Mouse (Mus musculus): ENCODE measurements at regions not wholly inside any gene's neighbourhood (a gene's known extent, or its start where the extent isn't known, plus 50 kb on each side); places are given as distances from the start of the nearest gene placed in this dataset.

DNA sequence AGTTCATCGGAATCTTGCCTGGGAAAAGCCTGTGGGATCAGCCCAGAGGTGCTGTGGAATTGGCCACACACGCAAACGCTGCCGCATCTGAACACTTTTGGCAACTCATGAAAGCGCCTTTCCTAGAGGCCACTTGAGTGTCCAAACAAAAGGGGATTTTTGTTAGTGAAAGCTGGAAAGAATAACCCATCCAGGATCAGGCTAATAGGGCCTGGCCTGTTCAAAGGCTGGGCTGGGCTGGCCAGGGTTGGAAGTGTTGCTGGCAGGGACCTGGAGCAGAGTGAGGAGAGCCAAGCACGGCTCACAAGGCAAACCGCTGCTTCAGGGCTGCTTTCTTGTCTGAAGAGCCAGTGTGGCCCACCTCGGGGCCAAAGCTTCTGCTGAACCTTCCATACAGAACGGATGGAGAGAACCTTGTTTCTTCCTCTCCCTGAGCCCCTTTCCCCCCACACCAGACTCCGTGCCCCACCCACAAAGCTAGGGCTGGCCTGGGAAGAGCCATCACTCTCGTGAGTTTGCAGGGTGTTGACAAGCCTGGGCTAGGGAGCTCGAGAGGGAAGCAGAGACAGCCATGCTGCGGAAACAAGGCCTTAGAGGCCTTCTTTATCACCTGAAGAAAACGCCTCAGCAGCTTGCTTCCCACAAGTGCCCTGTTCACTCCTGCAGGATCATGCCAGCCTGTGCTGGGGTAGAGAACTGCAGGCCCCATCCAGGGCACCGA is 459.5 kb downstream of the Ccdc171 start:
- CTCF ChIA-PET, result interaction anchor here in 2 of 4 experiments (0.6 kb wide), 2 partner anchors 80 to 681 kb away, joined by 3 to 5 read pairs; no protein-coding TSS in a partner anchor
- POLR2A ChIA-PET, result no interaction called here

DNA sequence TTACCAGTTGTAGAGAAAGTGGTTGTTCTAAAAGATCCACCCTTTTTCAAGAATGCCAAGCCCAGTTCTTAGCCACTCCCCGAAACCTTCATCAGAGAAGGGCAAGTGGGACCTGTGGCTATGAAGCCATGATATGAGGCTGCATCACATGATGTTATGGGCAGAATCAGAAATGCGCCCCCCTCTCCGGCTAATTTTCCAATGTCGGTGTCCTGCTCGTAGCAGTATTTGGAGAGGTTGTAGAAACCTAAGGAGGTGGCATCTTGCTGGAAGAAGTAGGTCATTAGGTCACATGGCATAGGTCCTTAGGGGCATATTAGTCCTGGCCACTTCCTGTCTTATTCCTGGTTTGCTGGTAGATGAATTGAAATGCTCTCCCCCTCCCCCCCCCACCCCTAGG is 460.1 kb downstream of the Ccdc171 start:
- CTCF ChIA-PET, result no interaction called here
- POLR2A ChIA-PET, result no interaction called here

DNA sequence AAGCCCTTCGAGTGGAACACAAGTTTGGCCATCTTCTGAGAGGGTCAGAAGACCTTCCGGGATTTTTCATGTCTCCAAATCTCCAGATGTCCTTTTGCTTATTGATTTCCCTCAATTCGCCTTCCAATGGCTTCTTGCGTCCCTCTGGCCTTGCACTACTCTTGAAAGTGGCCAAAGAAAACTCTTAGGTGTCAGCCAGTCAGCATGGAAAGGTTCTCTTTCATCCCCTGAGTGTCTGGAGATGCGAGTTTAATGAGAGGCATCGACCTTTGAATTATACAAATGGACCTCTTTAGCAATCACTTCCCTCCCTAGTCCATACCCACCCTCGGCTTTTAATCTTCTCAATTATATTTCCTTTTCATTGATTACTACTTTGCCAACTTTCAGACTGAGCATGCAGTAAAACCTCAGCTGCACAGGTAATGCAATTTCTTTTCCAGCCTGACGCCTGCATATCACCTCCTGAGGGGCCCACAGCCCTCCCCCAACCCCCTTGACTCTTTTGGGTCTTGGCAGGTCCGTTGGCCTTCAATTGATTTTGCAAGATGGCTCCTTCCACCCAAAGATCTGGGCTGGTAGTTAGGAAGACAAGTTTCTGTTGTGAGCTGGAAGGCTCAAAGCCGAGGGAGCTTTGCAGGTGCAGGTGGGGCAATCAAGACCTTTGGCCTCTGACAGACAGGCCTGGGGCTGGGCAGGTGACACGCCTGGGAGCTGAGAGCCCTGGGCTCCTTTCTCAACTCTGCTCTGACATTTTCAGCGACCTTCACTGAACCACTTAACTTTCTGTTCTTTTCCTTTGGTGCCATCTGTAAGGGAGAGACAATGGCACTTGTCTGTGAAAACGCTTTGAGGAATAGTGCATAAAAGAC is 461.8 kb downstream of the Ccdc171 start:
- ChIA-PET POLR2A (no interaction called here), CTCF (no interaction called here)

DNA sequence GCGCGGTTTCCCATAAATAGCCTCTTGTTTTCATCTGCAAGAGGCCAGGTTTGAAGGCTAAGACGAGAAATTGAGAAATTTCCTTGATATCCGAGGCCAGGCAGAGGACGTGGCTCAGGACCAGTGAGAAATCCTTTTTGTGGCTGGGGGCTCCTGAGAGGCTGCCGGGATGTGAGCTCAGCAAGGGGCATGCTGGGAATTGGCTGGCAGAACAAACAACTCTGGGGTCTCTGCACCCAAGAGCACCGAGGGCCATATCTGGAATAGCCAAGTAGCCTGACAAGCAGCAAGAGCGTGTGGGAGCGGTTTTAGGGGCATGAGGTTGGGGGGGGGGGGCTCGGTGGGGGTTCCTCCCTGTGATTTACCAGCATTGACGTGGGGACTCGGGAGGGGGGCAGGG is 462.5 kb downstream of the Ccdc171 start:
- CTCF ChIA-PET, result interaction anchor here in 1 of 4 experiments (0.6 kb wide), 1 partner anchor 69 kb away, joined by 7 read pairs; no protein-coding TSS in a partner anchor
- POLR2A ChIA-PET, result no interaction called here

DNA sequence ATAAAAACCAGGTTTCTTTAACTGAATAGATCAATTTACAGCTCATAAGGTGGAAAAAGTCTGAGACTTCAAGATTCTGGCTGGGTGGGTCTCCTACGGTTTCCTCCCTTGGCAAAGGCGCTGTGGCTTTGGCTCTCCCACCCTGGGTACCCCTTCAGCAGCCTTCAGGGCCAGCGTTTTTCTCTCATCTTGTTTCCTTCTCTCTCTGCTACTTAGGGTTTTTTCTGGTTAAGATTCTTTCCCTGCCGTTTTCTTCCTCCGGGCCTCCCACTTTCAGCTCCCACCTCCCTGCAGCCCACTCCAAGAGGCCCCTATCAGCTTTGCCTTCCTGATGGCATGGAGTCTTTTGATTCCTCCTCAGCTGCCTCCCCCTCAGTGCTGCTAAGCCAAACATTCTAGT is 463.0 kb downstream of the Ccdc171 start:
- POLR2A ChIA-PET, result interaction anchor here in 1 of 4 experiments (1.5 kb wide), 1 partner anchor 17 kb away, joined by 4 read pairs; no protein-coding TSS in a partner anchor
- CTCF ChIA-PET, result interaction anchor here in 1 of 4 experiments (0.6 kb wide), 1 partner anchor 69 kb away, joined by 7 read pairs; no protein-coding TSS in a partner anchor

DNA sequence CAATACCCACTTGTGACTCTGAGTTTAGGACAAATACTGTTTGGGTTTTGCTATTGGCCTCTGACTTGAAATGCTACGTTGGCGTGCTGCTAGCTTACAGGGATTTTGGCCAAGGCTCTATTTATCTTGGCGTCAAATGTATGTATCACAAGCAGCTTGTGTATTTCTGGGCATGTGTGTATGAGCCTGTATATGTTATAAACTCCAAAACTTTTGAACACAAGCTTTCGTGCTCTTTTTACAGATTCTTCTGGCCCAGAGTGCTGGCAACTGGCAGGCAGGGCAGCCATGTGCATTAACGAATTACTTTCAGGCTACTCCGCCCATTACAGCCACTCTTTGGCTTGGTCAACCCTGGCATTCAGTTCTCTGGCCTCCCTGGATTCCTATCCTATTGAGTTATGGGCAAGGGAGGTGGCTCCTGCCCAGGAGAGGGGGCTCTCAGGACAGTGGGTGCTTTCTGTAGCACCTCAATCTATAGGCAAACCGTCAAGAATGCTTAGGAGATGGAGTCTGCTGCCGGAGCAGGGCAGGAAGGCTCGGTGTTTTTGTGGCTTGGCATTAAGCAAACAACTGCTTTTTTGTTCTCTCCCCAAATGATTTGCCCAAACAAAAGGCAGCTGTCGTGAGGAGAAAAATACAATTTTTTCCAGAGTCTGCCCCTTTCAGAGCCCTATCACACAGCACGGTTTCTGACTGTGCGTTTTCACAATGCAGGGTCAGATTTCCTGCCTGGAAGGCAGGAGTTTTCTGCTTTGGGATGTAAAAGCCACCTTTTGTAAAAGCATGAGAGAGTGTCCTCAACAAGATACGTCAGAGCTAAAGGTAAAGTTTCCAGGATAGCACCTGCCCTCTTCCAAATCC is 465.0 kb downstream of the Ccdc171 start:
- CTCF ChIA-PET, result interaction anchor here in 1 of 4 experiments (0.5 kb wide), 1 partner anchor 197 kb away, joined by 4 read pairs; no protein-coding TSS in a partner anchor

DNA sequence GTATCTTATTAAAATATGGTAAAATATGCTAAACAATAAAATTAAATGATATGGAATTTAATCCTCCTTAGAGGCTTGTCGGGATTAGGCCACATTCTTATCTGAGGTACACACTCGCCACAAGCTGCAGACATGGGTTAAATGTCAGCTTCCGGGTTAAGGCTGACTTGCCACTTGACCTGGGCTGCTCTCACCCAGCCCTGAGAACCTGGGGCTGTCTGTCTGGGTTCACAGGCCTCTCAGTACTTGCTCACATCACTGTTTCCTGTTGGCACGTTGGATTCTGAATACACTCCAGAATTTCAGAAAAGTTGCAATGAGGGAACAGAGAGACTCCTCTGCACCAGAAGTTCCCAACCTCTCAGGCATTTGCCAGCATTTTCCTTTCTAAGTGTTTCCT is 465.9 kb downstream of the Ccdc171 start:
- ChIA-PET POLR2A (no interaction called here), CTCF (interaction anchor here in 1 of 4 experiments (0.5 kb wide), 1 partner anchor 198 kb away, joined by 4 read pairs; no protein-coding TSS in a partner anchor)

More for the DNA sequence above, 465.0 kb downstream of the Ccdc171 start:
- POLR2A ChIA-PET, result no interaction called here

DNA sequence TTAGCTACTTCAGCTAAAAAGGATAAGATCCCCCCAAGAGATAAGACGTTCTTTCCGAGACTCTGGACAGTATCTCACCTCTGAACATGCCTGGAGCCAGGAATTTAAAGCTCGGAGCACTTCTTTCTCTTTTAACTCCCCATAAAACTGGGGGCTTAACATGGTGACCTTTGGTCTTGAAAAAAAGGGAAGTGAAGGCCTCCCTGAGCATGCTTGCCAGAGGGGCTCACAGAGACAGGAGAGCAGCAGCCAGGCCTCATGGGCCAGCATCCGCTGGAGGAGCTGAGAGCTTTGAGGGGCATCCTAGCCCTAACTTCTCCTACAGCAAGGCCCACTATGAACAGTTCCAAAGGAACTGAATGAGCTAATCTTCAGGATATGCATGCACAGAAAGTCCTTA is 471.7 kb downstream of the Ccdc171 start:
- POLR2A ChIA-PET, result no interaction called here
- CTCF ChIA-PET, result no interaction called here

DNA sequence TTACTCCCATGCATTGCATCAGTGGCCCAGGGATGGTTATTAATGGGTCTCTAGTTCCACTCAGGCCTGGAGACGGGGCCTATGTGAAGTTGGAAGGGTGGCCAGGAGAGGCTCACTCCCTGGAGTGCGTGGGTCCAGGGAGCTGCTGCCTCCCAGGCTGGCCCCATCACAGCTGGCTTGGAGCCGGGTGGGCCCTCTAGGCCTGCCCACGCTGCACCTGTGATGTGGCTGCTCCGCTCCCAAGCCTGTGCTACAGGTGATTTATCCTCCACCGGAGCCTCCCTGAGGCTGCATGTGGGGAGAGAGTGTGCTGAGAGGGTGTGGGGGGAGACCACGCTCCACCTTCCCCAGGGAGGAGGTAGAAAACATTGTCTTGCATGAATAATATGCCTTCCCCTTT is 476.3 kb downstream of the Ccdc171 start:
- CTCF ChIA-PET, result no interaction called here
- POLR2A ChIA-PET, result no interaction called here

DNA sequence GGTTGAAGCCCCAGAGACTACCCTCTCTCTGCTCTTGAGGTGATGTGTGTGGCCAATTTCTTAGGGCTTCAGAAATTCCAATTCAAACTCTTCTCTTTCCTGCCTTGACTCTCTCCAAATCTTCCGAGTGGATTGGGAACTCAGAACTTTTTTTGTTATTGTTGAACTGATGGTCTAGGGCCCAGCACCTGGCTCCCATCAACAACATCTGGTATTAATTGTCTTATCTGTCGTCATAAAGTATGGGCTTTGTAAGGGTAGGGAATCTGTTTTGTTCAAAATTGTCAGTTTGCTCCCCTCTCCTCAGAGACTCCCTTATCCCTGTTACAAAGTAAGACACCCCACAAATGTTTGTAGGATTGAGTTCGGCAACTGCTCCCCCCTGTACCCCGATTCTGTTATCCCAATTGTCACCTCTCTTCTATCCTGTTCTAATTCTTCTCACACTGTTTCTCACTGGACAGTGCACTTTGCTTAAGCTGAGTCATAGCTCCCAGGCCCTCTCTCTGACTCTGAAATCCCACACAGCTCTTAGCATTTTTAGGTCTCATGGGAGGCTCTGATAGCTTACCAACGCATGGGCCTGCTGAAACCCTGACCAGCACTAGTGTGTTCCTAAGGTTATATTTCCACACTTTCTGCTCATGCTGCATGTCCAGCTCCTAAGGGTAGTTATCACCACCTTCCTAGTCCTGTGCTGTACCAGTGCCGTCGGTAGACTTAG is 478.9 kb downstream of the Ccdc171 start:
- CTCF ChIA-PET, result interaction anchor here in 1 of 4 experiments (0.5 kb wide), 1 partner anchor 399 kb away, joined by 4 read pairs; no protein-coding TSS in a partner anchor
- POLR2A ChIA-PET, result interaction anchor here in 1 of 4 experiments (1.6 kb wide), 1 partner anchor 15 kb away, joined by 4 read pairs; no protein-coding TSS in a partner anchor

DNA sequence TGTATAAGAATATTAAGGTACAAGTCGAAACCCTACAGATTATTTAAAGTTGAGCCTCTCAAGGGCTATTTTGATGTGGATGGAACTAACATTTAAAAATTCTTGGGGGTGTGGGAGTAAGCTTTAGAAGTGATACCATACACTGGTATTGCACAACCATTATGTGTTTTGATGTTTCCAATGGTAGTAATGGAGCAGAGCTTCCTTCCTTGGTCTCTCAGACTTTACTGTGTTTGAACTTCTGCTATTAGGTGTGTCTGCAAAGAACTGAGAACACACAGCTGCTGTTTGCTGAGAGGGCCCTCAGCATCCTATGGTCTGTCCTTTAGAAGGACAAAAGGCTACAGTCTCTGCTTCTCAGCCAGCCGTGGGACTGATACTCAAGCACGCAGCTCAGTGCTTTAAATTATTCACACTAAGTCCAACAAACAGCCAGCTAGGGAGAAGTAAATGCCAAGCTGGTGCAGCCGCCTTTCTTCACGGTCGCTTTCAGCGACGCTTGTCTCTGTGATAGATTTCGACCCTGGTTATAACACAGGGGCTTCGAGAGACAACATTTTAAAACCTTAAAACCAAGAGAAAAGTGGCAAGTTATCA is 479.5 kb downstream of the Ccdc171 start:
- CTCF ChIA-PET, result no interaction called here
- POLR2A ChIA-PET, result interaction anchor here in 1 of 4 experiments (1.6 kb wide), 1 partner anchor 16 kb away, joined by 4 read pairs; no protein-coding TSS in a partner anchor

DNA sequence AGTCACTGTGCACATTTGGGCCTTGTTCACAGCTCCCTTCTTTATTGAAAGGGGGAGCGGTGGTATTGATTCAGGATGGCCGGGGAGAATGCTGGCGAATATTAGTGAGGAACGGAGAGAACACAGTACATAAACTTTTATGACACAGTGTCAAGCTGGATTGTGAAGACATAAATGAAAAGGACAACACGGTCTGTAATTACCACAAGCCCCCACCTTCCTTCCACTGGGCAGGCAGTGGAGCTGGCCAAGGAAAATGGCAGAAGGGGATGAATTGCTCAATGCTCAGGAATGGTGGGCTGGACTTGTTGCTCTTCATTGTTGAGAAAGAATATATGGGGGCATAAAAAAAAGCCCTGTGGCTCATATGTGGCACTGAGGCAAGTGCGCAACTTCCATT is 486.6 kb downstream of the Ccdc171 start:
- ChIA-PET POLR2A (no interaction called here), CTCF (no interaction called here)

DNA sequence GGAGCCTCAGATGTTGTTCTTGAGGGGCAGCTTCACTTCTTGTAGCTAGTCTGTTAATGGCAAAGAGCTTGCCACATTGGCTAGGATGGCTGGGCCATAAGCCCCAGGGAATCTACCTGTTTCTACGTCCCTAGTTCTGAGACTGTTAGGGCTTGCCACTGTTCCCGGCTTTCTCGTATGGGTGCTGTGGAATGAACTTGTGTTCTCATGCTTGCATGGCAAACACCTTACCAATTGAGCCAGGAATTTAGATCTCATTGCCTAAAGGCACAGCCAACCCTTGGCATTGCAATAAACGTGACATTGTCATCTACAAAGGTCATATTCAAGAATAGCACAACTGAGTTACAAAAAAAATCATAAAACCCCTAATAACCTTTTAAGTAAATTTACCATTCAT is 489.8 kb downstream of the Ccdc171 start:
- CTCF ChIA-PET, result no interaction called here
- POLR2A ChIA-PET, result no interaction called here

DNA sequence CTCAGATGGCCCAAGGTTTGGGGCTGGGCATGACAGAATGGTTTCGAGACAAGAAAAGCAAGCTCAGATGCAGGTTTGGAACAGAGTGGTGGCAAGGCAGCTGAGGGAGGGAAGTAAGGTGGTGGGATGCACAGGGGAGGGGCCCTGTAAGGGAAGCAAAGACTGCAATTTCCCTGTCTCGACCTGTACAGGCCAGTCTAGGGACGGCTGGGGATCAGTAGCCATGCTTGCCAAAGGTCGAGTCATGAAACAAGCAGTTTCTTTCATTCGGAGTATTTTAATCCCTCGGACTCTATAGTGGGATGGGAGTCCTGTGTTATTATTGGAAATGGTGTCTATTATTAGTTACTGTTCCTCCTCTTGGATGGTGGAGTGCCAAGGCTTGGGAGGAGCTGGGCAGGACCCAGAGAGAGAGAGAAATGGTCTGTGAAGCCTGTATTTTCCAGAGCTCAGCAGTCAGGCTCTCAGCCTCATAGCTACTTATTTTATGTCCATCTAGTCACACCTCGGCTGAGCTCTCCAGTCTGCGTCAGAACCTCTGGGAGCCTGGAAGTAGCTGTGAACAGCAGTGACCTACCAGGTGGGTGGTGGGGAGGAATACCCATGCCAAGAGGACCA is 490.3 kb downstream of the Ccdc171 start:
- POLR2A ChIA-PET, result no interaction called here
- CTCF ChIA-PET, result no interaction called here

DNA sequence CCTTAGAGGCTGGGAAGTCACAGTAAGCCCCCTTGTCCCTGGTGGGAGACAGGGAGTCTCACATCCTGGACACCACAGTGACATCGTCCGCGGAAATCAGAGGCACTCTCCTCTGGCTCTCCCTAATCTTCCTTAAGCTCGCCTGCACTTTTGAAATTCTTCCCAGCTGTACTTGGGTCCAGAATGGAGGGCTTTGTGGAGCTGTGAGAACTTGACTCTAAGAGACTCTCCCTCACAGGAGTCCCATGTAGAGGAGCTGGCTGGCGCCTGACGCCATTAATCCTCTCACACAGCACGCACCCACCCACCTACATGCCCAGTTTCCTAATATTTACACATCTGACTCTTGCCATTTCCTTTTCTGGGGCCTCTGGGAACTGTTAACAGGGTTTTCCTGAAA is 492.8 kb downstream of the Ccdc171 start:
- ChIA-PET CTCF (no interaction called here), POLR2A (interaction anchor here in 1 of 4 experiments (0.5 kb wide), 1 partner anchor 329 kb away, joined by 6 read pairs; no protein-coding TSS in a partner anchor)

DNA sequence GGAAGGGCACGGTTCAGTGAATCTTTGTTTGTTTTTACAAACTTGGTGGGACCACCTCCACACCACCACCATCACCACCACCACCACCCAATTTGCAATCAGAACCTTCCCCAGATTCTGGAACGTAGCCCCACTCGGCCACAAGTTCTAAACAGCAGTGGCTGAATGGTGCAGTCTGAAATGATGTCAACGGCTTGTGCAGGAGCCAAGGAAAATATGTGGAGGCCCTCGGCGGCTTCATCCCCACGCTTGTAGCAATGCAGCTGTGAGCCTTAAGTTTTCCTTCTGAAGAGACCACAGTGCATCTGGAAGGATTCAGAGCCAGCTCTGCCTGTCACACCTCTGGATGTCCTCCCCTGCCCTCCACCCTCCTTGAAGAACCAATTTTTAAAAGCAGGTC is 493.4 kb downstream of the Ccdc171 start:
- CTCF ChIA-PET, result no interaction called here
- POLR2A ChIA-PET, result interaction anchor here in 1 of 4 experiments (1.5 kb wide), 1 partner anchor 9 kb away, joined by 3 read pairs; no protein-coding TSS in a partner anchor

DNA sequence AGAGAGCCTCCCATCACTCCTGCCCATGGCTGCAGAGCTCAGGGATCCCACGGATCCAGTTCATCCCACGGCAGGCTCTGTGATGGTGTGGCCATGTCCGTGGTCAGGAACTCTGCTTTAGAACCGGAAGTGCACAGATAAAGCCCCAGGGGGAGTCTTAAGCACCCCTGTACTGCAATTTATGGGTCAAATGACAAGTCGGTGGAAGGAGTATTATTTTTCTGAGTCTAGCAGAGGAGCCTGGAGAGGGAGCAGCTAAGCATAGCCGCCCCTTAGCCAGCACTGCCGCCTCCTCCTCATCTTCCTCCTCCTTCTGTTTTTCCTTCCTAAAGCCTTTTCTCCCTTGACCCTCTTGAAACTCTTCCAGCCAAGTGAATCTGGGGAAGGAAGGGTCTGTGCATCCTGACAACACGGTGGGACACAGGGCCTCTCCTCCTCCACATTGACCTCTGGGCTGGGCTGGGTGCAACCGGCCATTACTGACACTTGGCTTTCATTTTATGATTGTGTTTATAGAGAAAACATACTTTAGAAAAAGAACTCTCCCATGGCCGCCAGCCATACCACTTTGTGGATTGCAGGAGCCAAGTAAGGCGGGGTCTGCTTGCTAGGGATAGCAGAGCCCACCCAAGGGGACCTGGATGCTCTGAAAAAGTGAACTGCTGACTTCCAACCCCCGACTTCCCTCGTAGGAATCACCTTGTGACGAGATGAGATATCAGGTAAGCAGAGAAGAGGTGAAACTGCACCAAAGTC is 494.3 kb downstream of the Ccdc171 start:
- CTCF ChIA-PET, result no interaction called here
- POLR2A ChIA-PET, result interaction anchor here in 1 of 4 experiments (1.5 kb wide), 1 partner anchor 8 kb away, joined by 3 read pairs; no protein-coding TSS in a partner anchor

Data from embryonic stem cell, embryonic (primary cell).